Mouse (Mus musculus) embryonic fibroblast, embryonic 13.5 days (primary cell): ENCODE results near the gene Rsad1.

ENCODE experiments used
- CTCF ChIP-seq: IDR thresholded peaks from 2 replicates; pipeline ENCODE4 v1.5.1; 2011; ENCODE audit warnings: mild to moderate bottlenecking, control low read depth, low read length, moderate library complexity, borderline replicate concordance; ENCODE audit not compliant: insufficient read depth
- POLR2A ChIP-seq: IDR thresholded peaks from 2 replicates; pipeline ENCODE4 v1.6.1; 2011; ENCODE audit warnings: low read depth, mild to moderate bottlenecking, control low read depth, low read length, moderate library complexity

DNA sequence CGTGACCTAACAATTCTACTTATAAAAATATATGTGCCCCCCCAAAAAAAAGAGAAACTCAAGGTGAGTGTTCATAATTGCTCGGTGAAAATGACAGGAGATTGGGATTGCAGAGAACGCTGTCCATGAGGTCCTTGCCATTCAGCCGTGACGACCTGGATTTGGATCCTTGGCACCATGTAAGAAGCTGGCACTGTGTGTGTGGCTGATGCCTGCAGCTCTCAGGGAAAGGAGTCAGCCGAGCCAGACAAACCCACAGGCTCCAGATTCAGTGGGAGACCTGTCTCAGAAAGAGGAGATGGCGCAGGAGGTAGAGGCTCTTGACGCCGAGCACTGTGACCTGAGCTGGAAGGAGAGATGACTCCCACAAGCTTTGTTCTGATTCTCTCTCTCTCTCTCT, 27.3 kb upstream of the Rsad1 start:
- TF ChIP-seq CTCF (no peak), POLR2A (no peak)
